Mouse (Mus musculus) liver, embryonic 14.5 days (tissue): Measurements from ENCODE around the gene Zfp326.

ENCODE experiments used
- CTCF ChIP-seq: IDR thresholded peaks from 2 replicates; pipeline ENCODE4 v1.5.1; 2016; ENCODE audit warnings: antibody characterized with exemption, low read depth, control low read depth
- EP300 ChIP-seq: IDR thresholded peaks from 2 replicates; pipeline ENCODE4 v1.6.1; 2016; ENCODE audit warnings: antibody characterized with exemption, low read depth

GRCm38 (mm10) chr5:105873774-105874173, 2.6 kb upstream of the Zfp326 start:
- TF ChIP-seq CTCF = no peak
- TF ChIP-seq EP300 = no peak
